Mouse (Mus musculus) hindbrain, embryonic 12.5 days (tissue): ENCODE measurements around the gene Map2k5. TPM values are rescaled to one million over a fixed set of nuclear protein-coding genes. Genes with fewer than 3 reads are reported as not detected.
A peak's percentile ranks its signal among the peaks of the same experiment; 100 is the strongest.

Experiments
- ATAC-seq: fragments of 200-750 bp; cut with Nextera tagmentation; 2 replicates; pipeline ENCODE4 v1.8.0; 2017; ENCODE audit warnings: moderate TSS enrichment; ENCODE audit not compliant: low FRiP score
- H3K27ac ChIP-seq: fragments of 300-500 bp; sonication (generic); 2 replicates; pipeline ENCODE4 v1.5.1; 2016; ENCODE audit warnings: mild to moderate bottlenecking
- H3K27me3 ChIP-seq: fragments of 300-500 bp; sonication (generic); 2 replicates; pipeline ENCODE4 v1.6.1; 2016; ENCODE audit warnings: mild to moderate bottlenecking
- H3K36me3 ChIP-seq: fragments of 300-500 bp; sonication (generic); 2 replicates; pipeline ENCODE4 v1.6.1; 2016; ENCODE audit warnings: mild to moderate bottlenecking
- H3K4me1 ChIP-seq: fragments of 300-500 bp; sonication (generic); 2 replicates; pipeline ENCODE4 v1.6.1; 2016
- H3K4me2 ChIP-seq: fragments of 300-500 bp; sonication (generic); replicated peaks from 2 replicates; pipeline ENCODE4 v1.6.1; 2016; ENCODE audit warnings: mild to moderate bottlenecking
- H3K4me3 ChIP-seq: fragments of 300-500 bp; sonication (generic); 2 replicates; pipeline ENCODE4 v1.5.1; 2016; ENCODE audit warnings: mild to moderate bottlenecking
- H3K9ac ChIP-seq: fragments of 300-500 bp; sonication (generic); 2 replicates; pipeline ENCODE4 v1.6.1; 2016; ENCODE audit warnings: mild to moderate bottlenecking, moderate library complexity
- H3K9me3 ChIP-seq: fragments of 300-500 bp; sonication (generic); replicated peaks from 2 replicates; pipeline ENCODE4 v1.6.1; 2016; ENCODE audit warnings: mild to moderate bottlenecking
- WGBS: fragments of 180-500 bp; shearing (Covaris S2); methylation state at CpG from one replicate; pipeline ENCODE4 v1.1.7; 2016; 5-methylcytosine and 5-hydroxymethylcytosine counted together
- polyA plus RNA-seq: library from polyadenylated mRNA; unstranded; fragments of >200 nt; fragmentation: Nextera tagmentation; extraction: Ambion mirVana; gene quantifications from 2 replicates; pipeline ENCODE4 v1.2.1, GENCODE M21; 2016

Gene Map2k5
- polyA plus RNA-seq, 1 experiment from 2014 or later: 42.0 TPM

- 35% methylated on average over 13 of the region's 13 CpGs for WGBS
- Histone ChIP-seq H3K36me3 (peaks cover 5% of the 10 kb centered on the region; the same call in 1 of the 2 replicates), H3K27me3 (no peaks in the 10 kb centered on the region), H3K9me3 (no peaks in the 10 kb centered on the region), H3K9ac (no peak overlapping the region), H3K4me1 (peaks cover 21% of the 10 kb centered on the region), H3K4me2 (no peak overlapping the region), H3K27ac (no peak overlapping the region), H3K4me3 (no peak overlapping the region)
- ATAC-seq: no peak
Measured at GRCm38 (mm10) chr9:63293781-63294480, 83.8 kb downstream of the Map2k5 start.

GRCm38 (mm10) chr9:63288676-63289075 is 89.0 kb downstream of the Map2k5 start:
- no peak for ATAC-seq
- H3K27ac ChIP-seq: no peak overlapping the region
- peaks cover 8% of the 10 kb centered on the region; the same call in 1 of the 2 replicates for H3K4me1 ChIP-seq
- H3K4me2 ChIP-seq: no peak overlapping the region
- no peaks in the 10 kb centered on the region for H3K9me3 ChIP-seq
- H3K9ac ChIP-seq: no peak overlapping the region
- 93% methylated on average over 4 of the region's 4 CpGs for WGBS
- H3K27me3 ChIP-seq: no peaks in the 10 kb centered on the region
- H3K4me3 ChIP-seq: no peak overlapping the region
- H3K36me3 ChIP-seq: peaks cover 5% of the 10 kb centered on the region; the same call in 1 of the 2 replicates

GRCm38 (mm10) chr9:63284392-63284791 is 93.3 kb downstream of the Map2k5 start:
- H3K4me1 ChIP-seq: peaks cover 8% of the 10 kb centered on the region; the same call in 1 of the 2 replicates
- H3K9ac ChIP-seq: no peak overlapping the region
- no peaks in the 10 kb centered on the region for H3K27me3 ChIP-seq
- 85% methylated on average over 9 of the region's 9 CpGs for WGBS
- no peak for ATAC-seq
- peaks cover 12% of the 10 kb centered on the region for H3K36me3 ChIP-seq
- no peak overlapping the region for H3K4me3 ChIP-seq
- no peak overlapping the region for H3K4me2 ChIP-seq
- H3K27ac ChIP-seq: no peak overlapping the region
- H3K9me3 ChIP-seq: no peaks in the 10 kb centered on the region

GRCm38 (mm10) chr9:63281996-63282395 is 95.7 kb downstream of the Map2k5 start:
- 95% methylated on average over 7 of the region's 7 CpGs for WGBS
- no peak for ATAC-seq
- H3K27me3 ChIP-seq: no peaks in the 10 kb centered on the region
- H3K27ac ChIP-seq: no peak overlapping the region
- H3K36me3 ChIP-seq: peaks cover 10% of the 10 kb centered on the region
- peaks cover 11% of the 10 kb centered on the region; the same call in 1 of the 2 replicates for H3K4me1 ChIP-seq
- H3K4me3 ChIP-seq: no peak overlapping the region
- H3K4me2 ChIP-seq: no peak overlapping the region
- no peak overlapping the region for H3K9ac ChIP-seq
- H3K9me3 ChIP-seq: no peaks in the 10 kb centered on the region

GRCm38 (mm10) chr9:63281086-63281485 is 96.6 kb downstream of the Map2k5 start:
- Histone ChIP-seq H3K36me3 (peaks cover 10% of the 10 kb centered on the region), H3K9me3 (no peaks in the 10 kb centered on the region), H3K27me3 (no peaks in the 10 kb centered on the region), H3K4me1 (peaks cover 11% of the 10 kb centered on the region; the same call in 1 of the 2 replicates), H3K9ac (no peak overlapping the region), H3K4me2 (no peak overlapping the region), H3K4me3 (no peak overlapping the region), H3K27ac (no peak overlapping the region)
- no peak for ATAC-seq
- WGBS: 88% methylated on average over 2 of the region's 2 CpGs

- peaks cover 16% of the 10 kb centered on the region for H3K4me1 ChIP-seq
- H3K36me3 ChIP-seq: no peaks in the 10 kb centered on the region; the same call in 1 of the 2 replicates
- H3K27me3 ChIP-seq: no peaks in the 10 kb centered on the region
- H3K4me3 ChIP-seq: no peak overlapping the region
- H3K9me3 ChIP-seq: no peaks in the 10 kb centered on the region
- WGBS: 85% methylated on average over 6 of the region's 6 CpGs
- ATAC-seq: no peak
- H3K27ac ChIP-seq: no peak overlapping the region
- H3K4me2 ChIP-seq: no peak overlapping the region
- H3K9ac ChIP-seq: no peak overlapping the region
Measured at GRCm38 (mm10) chr9:63273781-63274180, 103.9 kb downstream of the Map2k5 start.

GRCm38 (mm10) chr9:63269839-63270238 is 107.9 kb downstream of the Map2k5 start:
- peaks cover 13% of the 10 kb centered on the region for H3K4me1 ChIP-seq
- no peaks in the 10 kb centered on the region for H3K9me3 ChIP-seq
- no peak overlapping the region for H3K4me3 ChIP-seq
- no peak overlapping the region for H3K9ac ChIP-seq
- no peak overlapping the region for H3K4me2 ChIP-seq
- no peaks in the 10 kb centered on the region for H3K36me3 ChIP-seq
- no peaks in the 10 kb centered on the region for H3K27me3 ChIP-seq
- no peak for ATAC-seq
- WGBS: 31% methylated on average over 3 of the region's 3 CpGs
- peak overlapping the region; percentile 67 for H3K27ac ChIP-seq

- H3K27me3 ChIP-seq: no peaks in the 10 kb centered on the region
- H3K27ac ChIP-seq: no peak overlapping the region
Measured at GRCm38 (mm10) chr9:63263188-63263587, 114.5 kb downstream of the Map2k5 start.

GRCm38 (mm10) chr9:63258768-63259167 is 118.9 kb downstream of the Map2k5 start:
- H3K36me3 ChIP-seq: 0 out of 2 replicates have a peak, but pooled peaks cover 7% of the 10 kb centered on the region
- peaks cover 5% of the 10 kb centered on the region for H3K4me1 ChIP-seq
- no peak overlapping the region for H3K9ac ChIP-seq
- H3K27ac ChIP-seq: no peak overlapping the region
- H3K9me3 ChIP-seq: no peaks in the 10 kb centered on the region
- H3K27me3 ChIP-seq: no peaks in the 10 kb centered on the region
- no peak overlapping the region for H3K4me3 ChIP-seq
- no peak for ATAC-seq
- 86% methylated on average over 3 of the region's 3 CpGs for WGBS
- no peak overlapping the region for H3K4me2 ChIP-seq

More at GRCm38 (mm10) chr9:63263188-63263587, 114.5 kb downstream of the Map2k5 start:
- H3K36me3 ChIP-seq: no peaks in the 10 kb centered on the region
- H3K9me3 ChIP-seq: no peaks in the 10 kb centered on the region
- peaks cover 5% of the 10 kb centered on the region for H3K4me1 ChIP-seq
- 76% methylated on average over 1 of the region's 1 CpGs for WGBS
- no peak overlapping the region for H3K9ac ChIP-seq
- ATAC-seq: no peak
- H3K4me2 ChIP-seq: no peak overlapping the region
- H3K4me3 ChIP-seq: no peak overlapping the region

- no peak overlapping the region for H3K9ac ChIP-seq
- no peak overlapping the region for H3K27ac ChIP-seq
- ATAC-seq: no peak
- H3K9me3 ChIP-seq: no peaks in the 10 kb centered on the region
- 57% methylated on average over 4 of the region's 4 CpGs for WGBS
- no peak overlapping the region for H3K4me2 ChIP-seq
- no peaks in the 10 kb centered on the region for H3K27me3 ChIP-seq
- 0 out of 2 replicates have a peak, but pooled peaks cover 7% of the 10 kb centered on the region for H3K36me3 ChIP-seq
- H3K4me1 ChIP-seq: peaks cover 5% of the 10 kb centered on the region
- no peak overlapping the region for H3K4me3 ChIP-seq
Measured at GRCm38 (mm10) chr9:63257739-63258138, 120.0 kb downstream of the Map2k5 start.

- Histone ChIP-seq H3K27ac (peak overlapping the region; percentile 73), H3K4me2 (no peak overlapping the region), H3K9me3 (no peaks in the 10 kb centered on the region), H3K36me3 (peaks cover 6% of the 10 kb centered on the region; the same call in 1 of the 2 replicates), H3K4me3 (no peak overlapping the region), H3K9ac (no peak overlapping the region), H3K4me1 (peaks cover 28% of the 10 kb centered on the region), H3K27me3 (no peaks in the 10 kb centered on the region)
- ATAC-seq: peak; percentile 81
- 56% methylated on average over 19 of the region's 19 CpGs for WGBS
Measured at GRCm38 (mm10) chr9:63250841-63251626, 126.7 kb downstream of the Map2k5 start.

- Histone ChIP-seq H3K4me2 (no peak overlapping the region), H3K4me3 (no peak overlapping the region), H3K4me1 (peaks cover 28% of the 10 kb centered on the region), H3K36me3 (peaks cover 13% of the 10 kb centered on the region; the same call in 1 of the 2 replicates), H3K9me3 (no peaks in the 10 kb centered on the region), H3K27me3 (no peaks in the 10 kb centered on the region), H3K27ac (no peak overlapping the region), H3K9ac (no peak overlapping the region)
- ATAC-seq: no peak
Measured at GRCm38 (mm10) chr9:63248095-63248787, 129.5 kb downstream of the Map2k5 start.
